Mouse (Mus musculus) midbrain, embryonic 10.5 days (tissue): ENCODE measurements around the gene Rlf. TPM values are rescaled to one million over a fixed set of nuclear protein-coding genes. Genes with fewer than 3 reads are reported as not detected.
A peak's percentile ranks its signal among the peaks of the same experiment; 100 is the strongest.

ENCODE experiments used
- DNase-seq: peaks from one replicate; pipeline ENCODE4 v3.0.0-alpha.2; 2017; ENCODE audit warnings: low spot score
- H3K27ac ChIP-seq: fragments of 300-500 bp; sonication (generic); replicated peaks from 2 replicates; pipeline ENCODE4 v1.5.1; 2016; ENCODE audit warnings: mild to moderate bottlenecking
- H3K27me3 ChIP-seq: fragments of 300-500 bp; sonication (generic); 2 replicates; pipeline ENCODE4 v1.6.1; 2016; ENCODE audit warnings: low read depth, mild to moderate bottlenecking; ENCODE audit not compliant: poor library complexity, severe bottlenecking
- H3K36me3 ChIP-seq: fragments of 300-500 bp; sonication (generic); 2 replicates; pipeline ENCODE4 v1.6.1; 2016; ENCODE audit warnings: mild to moderate bottlenecking, moderate library complexity
- H3K4me1 ChIP-seq: fragments of 300-500 bp; sonication (generic); 2 replicates; pipeline ENCODE4 v1.6.1; 2016
- H3K4me3 ChIP-seq: fragments of 300-500 bp; sonication (generic); 2 replicates; pipeline ENCODE4 v1.5.1; 2016; ENCODE audit warnings: mild to moderate bottlenecking, moderate library complexity
- H3K9me3 ChIP-seq: fragments of 300-500 bp; sonication (generic); replicated peaks from 2 replicates; pipeline ENCODE4 v1.6.1; 2016; ENCODE audit warnings: mild to moderate bottlenecking
- WGBS: fragments of 180-500 bp; shearing (Covaris S2); methylation state at CpG from one replicate; pipeline ENCODE4 v1.1.7; 2016; 5-methylcytosine and 5-hydroxymethylcytosine counted together
- polyA plus RNA-seq: library from polyadenylated mRNA; unstranded; fragments of >200 nt; fragmentation: Nextera tagmentation; extraction: Ambion mirVana; gene quantifications from 2 replicates; pipeline ENCODE4 v1.2.1, GENCODE M21; 2016

Rlf gene
- 26.8 and 27.8 TPM in 2 replicates for polyA plus RNA-seq

- H3K36me3 ChIP-seq: peaks cover 17% of the 10 kb centered on the region
- 0% methylated on average over 48 of the region's 48 CpGs for WGBS
- peak; percentile 99 for DNase-seq
- H3K27me3 ChIP-seq: peaks cover 6% of the 10 kb centered on the region; the same call in 1 of the 2 replicates
- no peaks in the 10 kb centered on the region for H3K9me3 ChIP-seq
- peak within 1 kb of the TSS; percentile 95 for H3K27ac ChIP-seq
- peak within 1 kb of the TSS; percentile 91 for H3K4me3 ChIP-seq
- H3K4me1 ChIP-seq: peaks cover 18% of the 10 kb centered on the region
Observed at GRCm38 (mm10) chr4:121214793-121215304, at the start of gene Rlf. Rlf (minus strand) TSS chr4:121215084.

GRCm38 (mm10) chr4:121241612-121242000, 26.7 kb upstream of the Rlf start:
- DNase-seq: no peak
- Histone ChIP-seq H3K27ac (no peak overlapping the region), H3K9me3 (no peaks in the 10 kb centered on the region), H3K36me3 (no peaks in the 10 kb centered on the region), H3K27me3 (no peaks in the 10 kb centered on the region), H3K4me3 (no peak overlapping the region), H3K4me1 (peaks cover 24% of the 10 kb centered on the region)
- 85% methylated on average over 1 of the region's 1 CpGs for WGBS

- no peaks in the 10 kb centered on the region for H3K9me3 ChIP-seq
- WGBS: 47% methylated on average over 14 of the region's 14 CpGs
- no peak overlapping the region for H3K4me3 ChIP-seq
- peaks cover 24% of the 10 kb centered on the region for H3K4me1 ChIP-seq
- H3K27me3 ChIP-seq: no peaks in the 10 kb centered on the region; the same call in 1 of the 2 replicates
- H3K27ac ChIP-seq: no peak overlapping the region
- peak; percentile 44 for DNase-seq
- no peaks in the 10 kb centered on the region for H3K36me3 ChIP-seq
Observed at GRCm38 (mm10) chr4:121240637-121241611, 26.0 kb upstream of the Rlf start.

GRCm38 (mm10) chr4:121239878-121240277, 25.0 kb upstream of the Rlf start:
- no peak for DNase-seq
- Histone ChIP-seq H3K4me1 (peaks cover 24% of the 10 kb centered on the region), H3K27ac (no peak overlapping the region), H3K9me3 (no peaks in the 10 kb centered on the region), H3K4me3 (no peak overlapping the region), H3K27me3 (no peaks in the 10 kb centered on the region; the same call in 1 of the 2 replicates), H3K36me3 (no peaks in the 10 kb centered on the region)
- 51% methylated on average over 4 of the region's 4 CpGs for WGBS

GRCm38 (mm10) chr4:121231772-121232414, 17.0 kb upstream of the Rlf start:
- Histone ChIP-seq H3K27me3 (peaks cover 4% of the 10 kb centered on the region; the same call in 1 of the 2 replicates), H3K9me3 (no peaks in the 10 kb centered on the region), H3K27ac (peak overlapping the region; percentile 80), H3K4me1 (peaks cover 19% of the 10 kb centered on the region), H3K36me3 (no peaks in the 10 kb centered on the region), H3K4me3 (peak overlapping the region; percentile 49)
- DNase-seq: peak; percentile 59
- WGBS: 6% methylated on average over 5 of the region's 5 CpGs

- H3K36me3 ChIP-seq: no peaks in the 10 kb centered on the region
- WGBS: 4% methylated on average over 16 of the region's 16 CpGs
- no peaks in the 10 kb centered on the region for H3K9me3 ChIP-seq
- H3K27me3 ChIP-seq: 0 out of 2 replicates have a peak, but pooled peaks cover 4% of the 10 kb centered on the region
- peak overlapping the region; percentile 49 for H3K4me3 ChIP-seq
- peak overlapping the region; percentile 80 for H3K27ac ChIP-seq
- H3K4me1 ChIP-seq: peaks cover 19% of the 10 kb centered on the region
- DNase-seq: peak; percentile 59
Observed at GRCm38 (mm10) chr4:121230943-121231614, 16.2 kb upstream of the Rlf start.

GRCm38 (mm10) chr4:121227072-121227471, 12.2 kb upstream of the Rlf start:
- Histone ChIP-seq H3K27me3 (0 out of 2 replicates have a peak, but pooled peaks cover 4% of the 10 kb centered on the region), H3K9me3 (no peaks in the 10 kb centered on the region), H3K4me3 (no peak overlapping the region), H3K4me1 (peaks cover 16% of the 10 kb centered on the region), H3K36me3 (no peaks in the 10 kb centered on the region), H3K27ac (no peak overlapping the region)
- no peak for DNase-seq
- WGBS: 73% methylated on average over 1 of the region's 1 CpGs

- Histone ChIP-seq H3K9me3 (no peaks in the 10 kb centered on the region), H3K27ac (no peak overlapping the region), H3K27me3 (0 out of 2 replicates have a peak, but pooled peaks cover 4% of the 10 kb centered on the region), H3K36me3 (no peaks in the 10 kb centered on the region), H3K4me3 (no peak overlapping the region), H3K4me1 (no peaks in the 10 kb centered on the region)
- DNase-seq: no peak
- WGBS: 93% methylated on average over 4 of the region's 4 CpGs
Observed at GRCm38 (mm10) chr4:121225177-121225576, 10.3 kb upstream of the Rlf start.

- Histone ChIP-seq H3K27me3 (no peaks in the 10 kb centered on the region), H3K36me3 (no peaks in the 10 kb centered on the region), H3K9me3 (no peaks in the 10 kb centered on the region), H3K4me1 (no peaks in the 10 kb centered on the region), H3K4me3 (no peak overlapping the region), H3K27ac (no peak overlapping the region)
- no peak for DNase-seq
- WGBS: 77% methylated on average over 1 of the region's 1 CpGs
Observed at GRCm38 (mm10) chr4:121223136-121223535, 8.3 kb upstream of the Rlf start.

GRCm38 (mm10) chr4:121216216-121216615, 1.3 kb upstream of the Rlf start:
- Histone ChIP-seq H3K4me1 (peaks cover 18% of the 10 kb centered on the region), H3K36me3 (peaks cover 4% of the 10 kb centered on the region), H3K27me3 (peaks cover 6% of the 10 kb centered on the region; the same call in 1 of the 2 replicates), H3K4me3 (no peak overlapping the region), H3K27ac (no peak overlapping the region), H3K9me3 (no peaks in the 10 kb centered on the region)
- DNase-seq: no peak
- 67% methylated on average over 2 of the region's 2 CpGs for WGBS

GRCm38 (mm10) chr4:121215489-121215888, 605 bp upstream of the Rlf start:
- H3K27me3 ChIP-seq: peaks cover 6% of the 10 kb centered on the region; the same call in 1 of the 2 replicates
- H3K4me3 ChIP-seq: peak overlapping the region; percentile 91

More at GRCm38 (mm10) chr4:121215489-121215888, 605 bp upstream of the Rlf start:
- Histone ChIP-seq H3K27ac (peak overlapping the region; percentile 95), H3K9me3 (no peaks in the 10 kb centered on the region), H3K36me3 (peaks cover 11% of the 10 kb centered on the region), H3K4me1 (peaks cover 18% of the 10 kb centered on the region)
- WGBS: 25% methylated on average over 5 of the region's 5 CpGs
- no peak for DNase-seq
